Mouse (Mus musculus): ENCODE data around the gene Lkaaear1.

DNA sequence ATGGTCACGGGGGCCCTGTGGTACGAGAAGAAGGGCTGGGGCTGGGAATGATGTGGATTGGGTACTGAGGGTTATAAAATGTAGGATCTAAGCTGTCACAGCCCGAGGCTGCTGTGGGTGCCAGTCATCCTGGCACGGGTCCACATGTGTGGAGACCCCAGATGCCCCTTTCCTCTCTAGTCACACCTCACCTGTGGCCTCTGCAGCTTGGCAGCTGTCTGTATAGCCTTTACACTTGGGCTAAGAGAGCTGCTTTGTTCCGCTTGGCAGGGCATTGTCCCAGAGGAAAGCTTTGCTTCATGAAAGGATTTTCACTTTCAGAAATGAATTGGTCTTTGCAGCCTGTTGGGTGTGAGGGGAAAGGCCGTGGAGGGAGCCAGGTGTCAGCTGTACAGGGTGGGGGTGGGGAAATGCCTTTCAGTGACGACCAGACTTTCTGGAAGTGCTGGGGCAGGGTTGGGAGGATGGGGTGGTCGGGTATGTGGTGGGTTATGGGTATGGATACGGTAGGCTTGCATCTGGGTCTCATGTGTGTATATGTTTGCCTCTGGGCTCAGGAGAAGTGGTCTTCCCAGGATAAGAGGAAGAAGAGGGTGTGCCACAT, 29.5 kb upstream of the Lkaaear1 start:
- TF ChIP-seq CHD2 (IDR thresholded peaks at IDR 0.05; ENCODE audit: low read depth, low read length): no peak
- no peak for TF ChIP-seq MAFK (IDR thresholded peaks at IDR 0.05; ENCODE audit: insufficient read depth, low read depth, low read length)

Measured in ES-E14 (cell line).